Mouse (Mus musculus) megakaryocyte, embryonic 14.5 days (primary cell): ENCODE data around the gene Ctdspl.

Experiments used
- FLI1 ChIP-seq: IDR thresholded peaks from 2 replicates; pipeline ENCODE4 v1.6.1; 2012; ENCODE audit warnings: low read length, inconsistent platforms, mixed read lengths
- GATA1 ChIP-seq: IDR thresholded peaks from 3 replicates; pipeline ENCODE4 v1.6.1; 2012; ENCODE audit warnings: mixed read lengths, low read length, inconsistent platforms, borderline replicate concordance

DNA sequence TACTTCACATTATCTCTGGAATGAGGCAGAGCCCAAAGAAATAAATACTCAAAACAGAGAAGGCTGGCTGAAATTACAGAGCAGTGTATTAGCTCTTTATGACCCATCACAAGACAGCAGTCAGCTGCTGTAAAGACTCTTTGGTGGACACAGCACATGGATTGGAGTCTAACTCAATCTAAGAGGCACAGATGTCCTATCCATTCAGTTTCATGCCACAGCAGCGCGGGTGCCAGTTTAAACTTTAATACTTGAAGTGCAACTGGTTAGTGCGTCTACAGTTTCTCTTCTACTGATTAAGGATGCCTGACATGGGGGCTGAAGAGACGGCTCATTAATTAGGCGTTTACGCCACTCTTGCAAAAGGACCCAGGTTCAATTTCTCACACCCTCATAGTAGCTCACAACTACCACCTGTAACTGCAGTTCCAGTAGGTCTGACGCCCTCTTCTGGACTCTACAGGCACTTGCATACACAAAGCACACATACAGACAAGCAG is 99.6 kb downstream of the Ctdspl start:
- no peak for TF ChIP-seq GATA1
- TF ChIP-seq FLI1: no peak
